Mouse (Mus musculus): ENCODE results near the gene Nrde2.
"Not testable (repeated sequence)": the region's sequence is repeated elsewhere in the genome, so short reads cannot be mapped to it uniquely, and the experiment has no call there.

Nrde2 gene

DNA sequence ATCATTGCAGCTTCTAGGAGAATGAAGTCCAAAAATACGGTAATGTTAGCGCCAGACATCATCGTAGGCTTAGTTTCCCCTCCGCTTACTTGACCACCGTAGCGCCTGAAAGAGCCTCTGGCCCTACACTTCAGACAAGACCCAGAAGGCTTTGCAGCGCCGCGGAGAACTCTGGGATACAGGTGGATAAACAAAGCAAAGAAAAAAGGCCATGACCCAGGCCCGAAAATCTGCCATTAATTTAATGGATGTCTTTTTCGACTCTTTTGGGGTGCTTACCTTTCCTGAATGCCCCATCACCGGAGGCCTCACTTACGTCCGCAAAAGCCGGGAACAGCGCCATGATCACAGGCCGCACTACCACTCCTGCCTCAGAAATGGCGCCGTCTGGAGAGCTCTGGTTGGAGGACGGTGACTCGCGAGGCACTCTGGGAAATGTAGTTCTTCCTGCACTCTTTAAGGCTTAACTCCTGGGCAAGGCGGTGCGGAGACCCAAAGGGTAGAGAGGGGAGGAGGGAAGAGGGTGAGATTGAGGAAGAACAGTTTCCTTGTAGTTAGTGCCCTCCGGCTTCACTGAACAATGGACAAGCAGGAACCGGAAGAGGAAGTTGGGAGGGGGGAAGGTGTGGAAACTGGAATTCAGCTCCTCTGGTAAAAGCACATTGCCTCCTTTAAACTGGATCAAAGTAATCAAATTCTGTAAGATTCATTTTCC is at the start of gene Nrde2:
TSS of gene Nrde2 (minus strand) at position 393 of the 715 bp plus-strand sequence.
- DNase-seq = peak; percentile 90

DNA sequence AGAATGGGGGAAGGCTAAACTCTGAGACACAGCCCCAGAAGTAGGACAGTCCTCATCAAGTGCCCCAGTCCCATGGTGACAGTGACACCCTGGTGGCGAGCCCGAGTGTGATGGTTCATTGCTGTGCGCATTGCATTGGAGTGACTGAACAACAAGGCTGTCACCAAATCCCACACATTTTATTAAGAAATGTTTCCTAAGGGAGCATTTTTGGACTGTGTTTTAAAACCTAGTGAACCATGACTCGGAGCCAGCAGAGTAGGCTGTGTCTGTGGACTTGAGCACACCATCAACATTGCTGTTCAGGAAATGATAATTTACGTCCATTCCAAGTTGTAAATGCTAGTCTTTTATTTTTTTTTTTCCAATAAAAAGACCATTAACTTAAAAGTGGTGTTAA is 47.5 kb upstream of the Nrde2 start:
- no peak for DNase-seq

DNA sequence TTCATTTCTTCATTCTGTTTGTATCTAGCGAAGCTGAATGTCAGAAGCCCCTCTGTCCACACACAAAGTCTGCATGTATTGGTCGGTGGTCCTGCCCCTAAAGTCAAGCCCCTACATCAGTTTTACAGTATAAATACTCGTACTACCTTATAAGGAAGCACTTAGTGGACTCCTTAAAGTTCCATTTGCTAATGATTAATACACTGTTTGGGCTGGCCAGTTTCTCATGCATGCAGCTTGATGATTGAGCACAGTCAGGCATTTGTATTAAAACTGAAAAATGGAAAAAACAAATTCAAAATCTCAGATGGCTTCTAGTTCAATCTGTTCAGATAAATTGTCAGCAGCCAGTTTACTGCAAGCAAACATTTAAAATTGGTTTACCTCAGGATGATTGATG is 47.1 kb upstream of the Nrde2 start:
- no peak for DNase-seq

GRCm38 (mm10) chr12:100205156-100205555 is 45.7 kb upstream of the Nrde2 start:
- DNase-seq = no peak

DNA sequence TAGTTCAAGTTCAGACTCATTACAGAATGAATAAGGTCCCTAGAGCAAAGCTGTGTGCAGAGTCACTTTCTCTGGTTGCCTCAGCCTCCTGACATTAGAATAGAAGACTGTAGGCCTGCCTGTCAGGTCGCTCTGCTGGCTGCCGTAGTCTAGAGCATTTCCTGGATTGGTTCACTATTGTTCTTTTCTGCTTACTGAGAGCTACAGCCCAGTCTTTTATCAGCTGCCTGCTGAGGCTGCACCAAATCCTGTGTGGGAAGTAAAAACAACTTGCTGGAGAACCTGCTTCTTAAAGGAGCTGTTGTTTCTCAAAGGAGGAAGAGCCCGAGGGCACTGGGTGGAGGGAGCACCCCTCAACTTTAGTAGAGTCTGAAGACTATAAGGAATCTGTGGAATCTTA is 44.3 kb upstream of the Nrde2 start:
- DNase-seq = no peak

DNA sequence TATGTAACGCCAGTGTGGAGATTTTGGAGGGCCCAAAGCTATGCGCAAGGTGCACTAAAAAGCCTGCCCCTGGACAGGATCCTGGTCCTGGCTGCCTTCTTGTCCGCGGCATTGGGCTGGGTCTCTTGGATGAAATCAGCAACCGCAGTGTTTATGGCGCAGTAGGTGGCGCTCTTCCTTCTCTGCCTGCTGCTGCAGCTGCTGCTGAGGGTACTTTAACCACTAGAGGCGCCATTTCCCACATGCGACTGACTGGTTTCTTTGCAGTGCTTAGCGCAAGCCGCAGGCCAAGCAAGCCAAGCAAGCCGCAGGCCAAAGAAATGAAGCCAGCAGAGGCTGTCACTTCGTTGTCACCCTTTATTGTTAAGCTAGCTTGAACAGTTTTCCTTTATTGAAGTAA is 42.4 kb upstream of the Nrde2 start:
- DNase-seq = peak; percentile 97

DNA sequence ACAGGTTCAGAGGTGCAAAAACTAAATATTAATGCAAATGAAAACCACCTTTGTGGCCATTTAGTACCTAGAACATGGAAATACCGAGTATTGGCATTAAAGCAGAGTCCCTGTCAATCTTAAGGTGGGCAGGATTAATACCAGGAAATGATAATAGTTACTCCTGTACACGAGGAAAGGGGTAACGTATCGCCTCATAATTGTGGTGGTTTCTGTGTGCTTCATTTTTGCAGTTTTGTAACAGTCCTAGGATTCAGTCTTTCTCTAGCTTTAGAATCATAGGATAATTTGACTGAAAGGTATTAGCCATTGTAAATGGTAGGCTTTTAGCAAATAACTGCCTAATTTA is 41.9 kb upstream of the Nrde2 start:
- DNase-seq = no peak

- no peak for DNase-seq
These were observed 41.4 kb upstream of the Nrde2 start for GRCm38 (mm10) chr12:100200645-100201362.

GRCm38 (mm10) chr12:100199891-100200644 is 40.6 kb upstream of the Nrde2 start:
- peak; percentile 70 for DNase-seq

DNA sequence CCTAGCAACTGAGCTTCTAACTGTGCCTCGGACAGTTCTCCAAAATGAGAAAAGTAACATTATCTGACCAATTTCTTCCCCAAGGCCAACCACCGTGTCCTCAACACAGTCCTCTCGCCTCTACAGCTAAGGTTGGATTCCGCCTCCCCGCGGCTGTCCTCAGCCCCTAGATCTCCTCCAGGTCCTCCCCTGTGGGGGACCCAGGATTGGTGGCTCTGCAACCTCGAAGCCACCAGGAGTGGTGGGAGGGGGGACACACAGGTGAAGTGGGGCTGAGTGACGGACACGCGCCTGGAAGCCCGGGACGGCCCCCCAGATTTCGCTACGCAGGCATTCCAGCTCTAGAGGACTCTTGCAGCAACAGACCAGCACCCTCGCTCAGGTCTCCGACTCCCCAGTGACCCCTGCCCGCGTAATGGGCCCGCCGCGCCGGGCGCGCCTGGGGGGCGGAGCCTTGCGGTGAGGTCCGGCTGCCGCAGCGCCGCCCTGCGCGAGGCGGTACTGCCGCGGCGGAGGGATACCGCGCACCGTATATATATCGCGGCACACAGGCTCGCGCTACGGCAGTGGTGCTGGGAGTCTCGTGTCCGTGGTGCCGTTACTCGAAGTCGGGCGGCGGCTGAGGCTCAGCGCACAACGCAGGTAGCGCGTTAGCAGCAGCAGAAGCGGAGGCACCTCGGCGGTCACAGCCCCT is 39.7 kb upstream of the Nrde2 start, which contains the start of gene Calm1:
TSS of gene Calm1 (plus strand) at position 469 of the 694 bp plus-strand sequence.
- peak; percentile 97 for DNase-seq

- no peak for DNase-seq
These were observed 37.3 kb upstream of the Nrde2 start for GRCm38 (mm10) chr12:100196786-100197185.

- DNase-seq = no peak
These were observed 34.7 kb upstream of the Nrde2 start for GRCm38 (mm10) chr12:100194181-100194580.

DNA sequence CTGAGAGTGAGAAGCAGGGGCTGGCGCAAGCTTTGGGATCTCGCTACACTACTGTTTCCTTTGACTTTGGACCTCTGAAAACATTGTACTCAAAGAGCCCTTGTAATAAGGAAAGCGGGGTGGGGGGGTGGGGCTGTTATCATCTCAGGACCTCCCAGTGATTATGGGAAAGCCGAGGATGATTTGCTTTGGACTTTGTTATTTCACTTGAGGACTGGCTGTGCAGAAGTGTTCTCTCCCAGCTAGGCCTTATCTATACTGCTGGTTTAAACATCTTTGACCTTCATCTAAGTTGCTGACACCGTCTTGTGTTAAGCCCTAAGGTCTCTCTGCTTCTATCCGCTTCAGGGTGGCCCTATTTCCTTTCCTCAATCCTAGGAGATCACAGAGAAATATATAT is 31.3 kb upstream of the Nrde2 start:
- no peak for DNase-seq

DNA sequence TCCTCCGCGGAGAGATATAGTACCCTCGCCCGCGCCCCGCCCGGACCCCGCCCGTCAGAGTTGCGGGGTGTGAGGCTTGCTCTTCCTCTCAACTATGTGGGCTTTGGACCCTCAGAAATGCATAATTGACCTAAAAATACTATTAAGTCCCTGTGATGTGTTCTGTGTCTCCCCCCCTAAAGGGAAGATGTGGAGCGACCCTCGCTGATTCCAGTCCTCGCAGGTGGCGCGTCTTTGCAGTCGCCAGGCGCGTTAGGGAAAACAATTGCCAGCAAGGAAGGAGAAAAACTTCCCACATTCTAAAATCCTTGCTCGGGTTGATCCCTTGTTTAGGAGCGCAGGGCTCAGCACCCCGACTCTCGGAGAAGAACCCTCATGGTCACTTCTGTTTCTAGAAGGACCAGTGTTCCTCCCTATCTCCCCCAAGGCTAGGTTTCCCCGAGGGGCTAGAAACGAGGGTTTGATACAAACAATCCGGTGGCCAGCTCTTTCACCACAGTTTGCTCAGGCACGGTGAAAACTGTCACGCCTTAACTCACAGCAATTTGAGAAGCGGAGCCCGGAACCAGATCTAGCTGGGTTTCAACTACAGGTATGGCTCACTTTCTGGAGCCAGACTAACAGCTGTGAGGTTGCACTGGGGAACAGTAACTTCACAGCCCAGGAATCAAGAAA is 28.4 kb upstream of the Nrde2 start:
- peak; percentile 43 for DNase-seq

DNA sequence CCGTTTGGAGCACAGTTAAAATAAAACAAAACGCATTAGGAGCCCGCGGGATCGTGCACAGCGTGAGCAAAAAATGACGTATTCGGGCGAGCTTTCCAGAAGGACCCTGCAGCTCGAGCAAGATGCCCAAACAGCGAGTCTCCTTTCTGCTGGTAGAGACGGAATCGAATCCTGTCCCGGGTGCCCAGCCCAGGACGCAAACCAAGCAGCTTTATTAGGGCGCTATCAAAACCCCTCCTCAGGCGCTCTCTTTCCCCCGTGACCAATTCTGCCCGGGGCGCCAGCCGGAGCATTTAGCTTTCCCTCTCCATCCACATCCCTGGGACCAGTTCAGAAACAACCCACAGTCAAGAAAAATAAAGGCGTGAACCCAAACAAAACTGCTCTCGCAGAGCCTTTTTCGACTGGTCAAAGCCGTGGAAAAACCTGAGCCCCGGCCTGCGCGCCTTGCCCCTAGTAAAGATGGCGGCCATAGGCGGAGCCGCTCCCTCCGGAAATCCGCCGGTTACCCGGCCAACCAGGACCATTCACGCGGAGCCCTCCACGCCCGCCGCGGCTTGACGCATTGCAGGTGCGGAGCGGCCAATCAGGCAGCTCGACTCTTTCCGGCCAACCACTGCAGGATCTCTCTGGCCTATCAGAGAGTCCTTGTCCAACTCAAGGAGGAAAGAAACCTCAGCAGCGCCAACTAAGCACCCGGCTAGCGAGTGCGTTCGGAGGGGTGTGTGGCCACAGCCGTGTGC is 27.7 kb upstream of the Nrde2 start:
- peak; percentile 98 for DNase-seq

DNA sequence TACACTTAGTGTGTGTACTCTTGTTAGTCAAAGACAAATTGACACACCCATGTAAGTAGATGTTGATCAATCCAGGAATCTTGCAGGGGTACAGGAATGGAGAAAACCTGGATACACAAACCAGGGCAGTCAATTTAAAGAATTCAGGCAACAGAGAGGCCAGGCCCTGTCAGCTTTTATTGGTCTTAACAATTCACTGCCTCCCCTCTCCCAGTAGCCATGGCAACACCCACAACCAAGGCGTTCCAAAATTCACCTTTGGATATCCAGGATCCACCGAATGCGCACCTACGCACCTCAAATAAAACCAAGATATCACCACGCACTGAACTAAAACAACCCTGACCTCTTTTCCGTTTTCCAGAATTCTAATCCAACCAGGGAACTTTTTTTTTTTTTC is 26.9 kb upstream of the Nrde2 start:
- DNase-seq = no peak

GRCm38 (mm10) chr12:100185897-100186296 is 26.4 kb upstream of the Nrde2 start:
- DNase-seq = no peak

GRCm38 (mm10) chr12:100184976-100185375 is 25.5 kb upstream of the Nrde2 start:
- DNase-seq = not testable (repeated sequence)

DNA sequence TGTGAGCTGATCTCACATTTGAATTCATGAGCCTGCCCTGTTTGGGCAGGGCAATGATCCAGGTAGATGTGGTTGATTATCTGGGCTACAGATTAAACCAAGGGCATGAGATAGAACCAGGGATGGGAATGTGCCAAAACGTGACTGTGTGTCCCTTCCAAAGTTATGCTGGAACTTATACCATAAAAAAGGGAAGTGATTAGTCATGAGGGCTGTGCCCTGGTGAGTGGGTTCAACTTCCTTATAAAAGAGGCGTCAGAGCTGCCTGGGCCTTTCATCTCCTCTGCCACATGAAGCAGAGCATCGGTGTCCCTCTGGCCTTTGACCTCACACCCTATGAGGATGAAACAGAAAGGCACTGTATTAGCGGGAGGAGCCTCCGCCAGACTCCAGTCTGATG is 24.5 kb upstream of the Nrde2 start:
- DNase-seq = no peak

DNA sequence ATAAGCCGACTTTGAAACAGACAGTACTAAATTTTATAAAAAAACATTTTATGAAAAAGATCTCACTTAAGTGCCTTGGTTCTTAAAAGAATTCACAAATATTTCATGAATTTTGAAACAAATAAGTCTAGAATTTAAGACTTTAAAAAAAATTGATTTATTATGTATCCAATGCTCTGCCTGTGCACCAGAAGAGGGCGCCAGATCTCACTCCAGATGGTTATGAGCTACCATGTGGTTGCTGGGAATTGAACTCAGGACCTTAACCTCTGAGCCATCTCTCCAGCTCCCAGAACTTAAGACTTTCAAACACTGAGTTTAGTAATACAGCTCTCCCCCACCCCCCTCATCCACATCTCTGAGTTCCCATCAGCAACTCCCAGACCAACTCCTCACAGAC is 23.2 kb upstream of the Nrde2 start:
- DNase-seq = no peak

DNA sequence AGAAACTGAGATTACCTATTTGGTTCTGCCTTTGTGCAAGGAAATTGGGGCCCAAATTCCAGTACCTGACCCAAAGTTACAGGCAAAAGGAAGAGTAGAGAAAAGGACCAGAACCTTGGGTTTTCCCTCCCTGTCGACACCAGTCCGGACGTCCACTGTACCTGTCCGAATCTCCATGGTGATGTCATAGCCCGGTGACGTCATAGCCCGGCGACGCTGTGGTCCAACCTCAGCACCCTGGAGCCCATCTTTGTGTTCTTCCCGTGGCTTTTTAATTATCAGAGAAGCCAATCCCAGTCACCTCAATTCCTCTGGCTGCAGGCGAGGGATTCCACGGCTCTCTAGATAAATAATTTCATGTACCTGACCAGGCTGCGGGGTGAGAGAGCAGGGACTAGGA is 21.3 kb upstream of the Nrde2 start:
- DNase-seq = no peak

- DNase-seq = no peak
These were observed 19.5 kb upstream of the Nrde2 start for GRCm38 (mm10) chr12:100178898-100179440.

Measured in lung, postnatal 14 days (tissue).